In the genomic region with DNA sequence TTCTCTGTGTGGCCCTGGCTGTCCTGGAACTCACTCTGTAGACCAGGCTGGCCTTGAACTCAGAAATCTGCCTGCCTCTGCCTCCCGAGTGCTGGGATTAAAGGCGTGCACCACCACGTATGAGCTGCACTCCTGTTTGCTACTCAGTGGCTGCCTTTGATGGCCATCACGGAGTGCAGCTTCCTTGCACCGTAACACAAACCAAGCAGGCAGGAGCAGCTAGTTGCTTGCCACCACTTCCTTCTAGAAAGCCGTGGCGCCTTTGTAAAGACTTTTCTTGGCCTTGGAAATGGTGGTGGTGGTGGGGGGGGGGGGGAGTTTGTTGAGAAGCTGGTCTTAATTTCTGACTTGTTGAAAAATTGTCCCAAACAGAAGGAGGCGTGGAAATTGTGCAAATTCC, we compare ENCODE assay signal across 19 mouse cellular contexts. TPM values are rescaled to one million over a fixed set of nuclear protein-coding genes. Genes with fewer than 3 reads are reported as not detected.
DNase-seq lines count a peak whose midpoint lies in the region; ATAC-seq lines count a peak whose summit lies in the region.
"Had no signal": no experiment of that assay in that cellular context is flagged by ENCODE, and none has a peak within 500 bp of the region (broad histone marks: within the 10 kb centered on the region; RNA-seq: fewer than 3 reads in every experiment).

No protein-coding gene starts in this region.

- no peak overlapping the region for H3K9ac ChIP-seq in liver, embryonic 11.5 days (ENCODE audit: low read depth, low read length)
- H3K9ac ChIP-seq: heart, embryonic 12.5 days; hindbrain, embryonic 14.5 days; intestine, embryonic 15.5 days had no signal

- no peak overlapping the region for H3K4me3 ChIP-seq in brown adipose tissue, adult 24 weeks (ENCODE audit: insufficient read depth, low read depth, low read length)
- H3K4me3 ChIP-seq in liver, embryonic 11.5 days (ENCODE audit: low read depth, low read length): no peak overlapping the region
- H3K4me3 ChIP-seq: embryonic facial prominence, embryonic 10.5 days; heart, embryonic 12.5 days; hindbrain, embryonic 10.5 days; intestine, embryonic 15.5 days had no signal

- DNase-seq in thymus, postnatal 0 days (ENCODE audit: low spot score): peak; percentile 34
- no peak for DNase-seq in thymus, postnatal 36 days
- DNase-seq in CD4-positive helper T cell, adult 2 months (ENCODE audit: low read depth, low spot score): peak; percentile 41
- peak; percentile 37 for DNase-seq in CD4-positive, CD25-positive, alpha-beta regulatory T cell, adult 2 months (ENCODE audit: low read depth, low spot score)
- DNase-seq in lung, postnatal 25 days (ENCODE audit: low spot score): no peak
- no peak for DNase-seq in liver, embryonic 11.5 days (ENCODE audit: low spot score)
- DNase-seq: adrenal gland, adult 8-10 months; adrenal gland, postnatal 36 days; cerebellum, adult 11 months; cerebellum, adult 9-10 months; cerebellum, postnatal 36 days; heart, adult 18-20 months had no signal

- no peaks in the 10 kb centered on the region for H3K27me3 ChIP-seq in liver, embryonic 11.5 days (replicated peaks; ENCODE audit: control insufficient read depth, insufficient read depth, low read length)
- H3K27me3 ChIP-seq: heart, embryonic 12.5 days; intestine, embryonic 15.5 days had no signal

- H3K9me3 ChIP-seq in liver, embryonic 11.5 days (ENCODE audit: control insufficient read depth, low read length): no peaks in the 10 kb centered on the region
- H3K9me3 ChIP-seq: embryonic facial prominence, embryonic 10.5 days; heart, embryonic 12.5 days; hindbrain, embryonic 10.5 days; intestine, embryonic 15.5 days had no signal

- H3K4me2 ChIP-seq in liver, embryonic 11.5 days: no peak overlapping the region
- H3K4me2 ChIP-seq: heart, embryonic 12.5 days; hindbrain, embryonic 14.5 days; intestine, embryonic 15.5 days had no signal

- WGBS in liver, embryonic 11.5 days: 66% methylated on average over 8 of the region's 8 CpGs

- H3K4me1 ChIP-seq in brown adipose tissue, adult 24 weeks (ENCODE audit: control insufficient read depth, insufficient read depth, insufficient read length, low read length): peaks cover 49% of the 10 kb centered on the region
- no peaks in the 10 kb centered on the region for H3K4me1 ChIP-seq in liver, embryonic 11.5 days (replicated peaks; ENCODE audit: control insufficient read depth, insufficient read depth, low read length)

- peak overlapping the region; percentile 86 for H3K27ac ChIP-seq in brown adipose tissue, adult 24 weeks (replicated peaks; ENCODE audit: low read depth, low read length)
- H3K27ac ChIP-seq in liver, embryonic 11.5 days (ENCODE audit: low read depth, low read length): no peak overlapping the region
- H3K27ac ChIP-seq: embryonic facial prominence, embryonic 10.5 days; hindbrain, embryonic 10.5 days; hindbrain, embryonic 14.5 days; intestine, embryonic 15.5 days had no signal

- ATAC-seq in liver, embryonic 11.5 days (replicated peaks; ENCODE audit: low FRiP score): no peak
- ATAC-seq: forebrain, embryonic 14.5 days; intestine, embryonic 15.5 days had no signal

- no peaks in the 10 kb centered on the region for H3K36me3 ChIP-seq in liver, embryonic 11.5 days (ENCODE audit: control insufficient read depth, insufficient read depth, low read length)
- H3K36me3 ChIP-seq: embryonic facial prominence, embryonic 10.5 days; heart, embryonic 12.5 days had no signal

RNA-seq across cellular contexts. Expression of a gene that starts 12.5 kb away (rescaled TPM):
- polyA plus RNA-seq in thymus, postnatal 0 days (2015; fragmentation: Nextera tagmentation; extraction: Ambion mirVana): 10.6 and 13.2 TPM in 2 replicates
- polyA plus RNA-seq in brown adipose tissue, adult 24 weeks (2012; ENCODE audit: insufficient read depth, insufficient read length, missing spikeins): 35.4 and 39.1 TPM in 2 replicates
- 7.5 and 7.9 TPM in 2 replicates for polyA plus RNA-seq in liver, embryonic 11.5 days (2014; fragmentation: Nextera tagmentation; extraction: Ambion mirVana)

RNA-seq across cellular contexts. Expression of a gene that starts 40.4 kb away (rescaled TPM):
- 1.2 and 1.3 TPM in 2 replicates for polyA plus RNA-seq in thymus, postnatal 0 days (2015; fragmentation: Nextera tagmentation; extraction: Ambion mirVana)
- not detected in 2 replicates for polyA plus RNA-seq in brown adipose tissue, adult 24 weeks (2012; ENCODE audit: insufficient read depth, insufficient read length, missing spikeins)
- polyA plus RNA-seq in liver, embryonic 11.5 days (2014; fragmentation: Nextera tagmentation; extraction: Ambion mirVana): not detected in 2 replicates

Comparison
In these comparisons a context has a peak if more than half of its experiments do, and no peak if none do; other contexts are left out.
1. DNase-seq: peak in thymus, postnatal 0 days (single experiment), CD4-positive helper T cell, adult 2 months (single experiment) and CD4-positive, CD25-positive, alpha-beta regulatory T cell, adult 2 months (single experiment); none in thymus, postnatal 36 days (0 of 2), lung, postnatal 25 days (single experiment) and liver, embryonic 11.5 days (single experiment).